In genomic region chr17:31635781-31636180, GRCm38 (mm10) we compare ENCODE assay signal across 8 mouse cellular contexts. TPM values are rescaled to one million over a fixed set of nuclear protein-coding genes. Genes with fewer than 3 reads are reported as not detected.
DNase-seq lines count a peak whose midpoint lies in the region; ATAC-seq lines count a peak whose summit lies in the region.

No protein-coding gene starts in this region.

- H3K36me3 ChIP-seq in embryonic facial prominence, embryonic 10.5 days (replicated peaks), result no peaks in the 10 kb centered on the region
- no peaks in the 10 kb centered on the region for H3K36me3 ChIP-seq in intestine, embryonic 16.5 days (ENCODE audit: control insufficient read depth, insufficient read depth, low read length)
- H3K36me3 ChIP-seq in midbrain, embryonic 15.5 days (replicated peaks), result no peaks in the 10 kb centered on the region

- peaks cover 36% of the 10 kb centered on the region for H3K27me3 ChIP-seq in embryonic facial prominence, embryonic 10.5 days (replicated peaks; ENCODE audit: low read depth, poor library complexity, severe bottlenecking)
- H3K27me3 ChIP-seq in intestine, embryonic 16.5 days (replicated peaks; ENCODE audit: control insufficient read depth, insufficient read depth, low read length), result peaks cover 9% of the 10 kb centered on the region
- peaks cover 22% of the 10 kb centered on the region; the same call in 1 of the 2 replicates for H3K27me3 ChIP-seq in midbrain, embryonic 15.5 days (replicated peaks)

- peak overlapping the region; percentile 60; the same call in 1 of the 2 replicates for H3K9ac ChIP-seq in intestine, embryonic 16.5 days (ENCODE audit: low read depth, low read length)
- H3K9ac ChIP-seq in midbrain, embryonic 15.5 days, result no peak overlapping the region

- peak overlapping the region; percentile 66 for H3K4me3 ChIP-seq in embryonic facial prominence, embryonic 10.5 days
- H3K4me3 ChIP-seq in intestine, embryonic 16.5 days (ENCODE audit: low read length), result no peak overlapping the region
- H3K4me3 ChIP-seq in midbrain, embryonic 15.5 days, result no peak overlapping the region

- H3K9me3 ChIP-seq in embryonic facial prominence, embryonic 10.5 days, result no peaks in the 10 kb centered on the region
- no peaks in the 10 kb centered on the region for H3K9me3 ChIP-seq in intestine, embryonic 16.5 days (ENCODE audit: control insufficient read depth, low read length)
- no peaks in the 10 kb centered on the region for H3K9me3 ChIP-seq in midbrain, embryonic 15.5 days

- H3K4me1 ChIP-seq in embryonic facial prominence, embryonic 10.5 days, result peaks cover 26% of the 10 kb centered on the region
- peaks cover 13% of the 10 kb centered on the region for H3K4me1 ChIP-seq in intestine, embryonic 16.5 days (ENCODE audit: control insufficient read depth, insufficient read depth, low read length)
- peaks cover 15% of the 10 kb centered on the region for H3K4me1 ChIP-seq in midbrain, embryonic 15.5 days

- no peak overlapping the region for H3K4me2 ChIP-seq in intestine, embryonic 16.5 days (ENCODE audit: low read depth, low read length)
- H3K4me2 ChIP-seq in midbrain, embryonic 15.5 days, result peak overlapping the region; percentile 97; the same call in 1 of the 2 replicates

- H3K27ac ChIP-seq in embryonic facial prominence, embryonic 10.5 days (replicated peaks), result no peak overlapping the region
- no peak overlapping the region for H3K27ac ChIP-seq in intestine, embryonic 16.5 days (ENCODE audit: low read length)
- no peak overlapping the region for H3K27ac ChIP-seq in midbrain, embryonic 15.5 days

- DNase-seq in kidney, adult 9 months, result peak; percentile 64
- DNase-seq in kidney, postnatal 4 days, result no peak
- no peak for DNase-seq in embryonic facial prominence, embryonic 10.5 days (ENCODE audit: low spot score)
- DNase-seq in adrenal gland, adult (ENCODE audit: inconsistent age in 2 of 2, low spot score in 1 of 2), result no peak
- DNase-seq in embryo, embryonic 10.5 days (ENCODE audit: low spot score), result no peak
- no peak for DNase-seq in spleen, postnatal 10 days (ENCODE audit: low spot score in 2 of 2)

- ATAC-seq in intestine, embryonic 16.5 days, result no peak
- no peak for ATAC-seq in midbrain, embryonic 15.5 days (replicated peaks)

- 54% methylated on average over 11 of the region's 11 CpGs for WGBS in embryonic facial prominence, embryonic 10.5 days
- 60% methylated on average over 11 of the region's 11 CpGs for WGBS in intestine, embryonic 16.5 days
- WGBS in midbrain, embryonic 15.5 days, result 68% methylated on average over 11 of the region's 11 CpGs

RNA-seq across cellular contexts. Expression of gene Cbs, which starts 1.3 kb away (rescaled TPM):
- polyA plus RNA-seq in embryonic facial prominence, embryonic 10.5 days (2016; fragmentation: Nextera tagmentation; extraction: Ambion mirVana), result 2.5 and 2.8 TPM in 2 replicates
- 12.2 and 12.5 TPM in 2 replicates for polyA plus RNA-seq in intestine, embryonic 16.5 days (2015; fragmentation: Nextera tagmentation; extraction: Ambion mirVana)
- 5.2 and 5.9 TPM in 2 replicates for polyA plus RNA-seq in midbrain, embryonic 15.5 days (2015; fragmentation: Nextera tagmentation; extraction: Ambion mirVana)

RNA-seq across cellular contexts. Expression of gene U2af1, which starts 22.9 kb away (rescaled TPM):
- polyA plus RNA-seq in embryonic facial prominence, embryonic 10.5 days (2016; fragmentation: Nextera tagmentation; extraction: Ambion mirVana), result 464 and 498 TPM in 2 replicates
- 238 and 263 TPM in 2 replicates for polyA plus RNA-seq in intestine, embryonic 16.5 days (2015; fragmentation: Nextera tagmentation; extraction: Ambion mirVana)
- polyA plus RNA-seq in midbrain, embryonic 15.5 days (2015; fragmentation: Nextera tagmentation; extraction: Ambion mirVana), result 189 and 217 TPM in 2 replicates

RNA-seq across cellular contexts. Expression of gene Cryaa, which starts 41.8 kb away (rescaled TPM):
- 0.77 TPM in 1 of 2 replicates, not detected in the other for polyA plus RNA-seq in embryonic facial prominence, embryonic 10.5 days (2016; fragmentation: Nextera tagmentation; extraction: Ambion mirVana)
- polyA plus RNA-seq in intestine, embryonic 16.5 days (2015; fragmentation: Nextera tagmentation; extraction: Ambion mirVana), result 0.31 and 0.39 TPM in 2 replicates
- polyA plus RNA-seq in midbrain, embryonic 15.5 days (2015; fragmentation: Nextera tagmentation; extraction: Ambion mirVana), result 0.33 and 0.39 TPM in 2 replicates
